Mouse (Mus musculus) forebrain, embryonic 12.5 days (tissue): Measurements from ENCODE around the gene Cldn10. TPM values are rescaled to one million over a fixed set of nuclear protein-coding genes. Genes with fewer than 3 reads are reported as not detected.
"Not testable (repeated sequence)": the region's sequence is repeated elsewhere in the genome, so short reads cannot be mapped to it uniquely, and the experiment has no call there.

Experiments used
- ATAC-seq: fragments of 200-750 bp; cut with Nextera tagmentation; 2 replicates; pipeline ENCODE4 v1.8.0; 2017; ENCODE audit warnings: moderate TSS enrichment; ENCODE audit not compliant: low FRiP score
- H3K27ac ChIP-seq: fragments of 300-500 bp; sonication (generic); 2 replicates; pipeline ENCODE4 v1.5.1; 2016; ENCODE audit warnings: mild to moderate bottlenecking
- H3K27me3 ChIP-seq: fragments of 300-500 bp; sonication (generic); 2 replicates; pipeline ENCODE4 v1.6.1; 2016; ENCODE audit warnings: mild to moderate bottlenecking
- H3K36me3 ChIP-seq: fragments of 300-500 bp; sonication (generic); replicated peaks from 2 replicates; pipeline ENCODE4 v1.6.1; 2016; ENCODE audit warnings: mild to moderate bottlenecking
- H3K4me1 ChIP-seq: fragments of 300-500 bp; sonication (generic); 2 replicates; pipeline ENCODE4 v1.6.1; 2016
- H3K4me2 ChIP-seq: fragments of 300-500 bp; sonication (generic); 2 replicates; pipeline ENCODE4 v1.6.1; 2016; ENCODE audit warnings: mild to moderate bottlenecking, moderate library complexity
- H3K4me3 ChIP-seq: fragments of 300-500 bp; sonication (generic); replicated peaks from 2 replicates; pipeline ENCODE4 v1.5.1; 2016; ENCODE audit warnings: mild to moderate bottlenecking
- H3K9ac ChIP-seq: fragments of 300-500 bp; sonication (generic); 2 replicates; pipeline ENCODE4 v1.6.1; 2016; ENCODE audit warnings: mild to moderate bottlenecking
- H3K9me3 ChIP-seq: fragments of 300-500 bp; sonication (generic); 2 replicates; pipeline ENCODE4 v1.6.1; 2016
- WGBS: fragments of 180-500 bp; shearing (Covaris S2); methylation state at CpG from one replicate; pipeline ENCODE4 v1.1.7; 2016; 5-methylcytosine and 5-hydroxymethylcytosine counted together
- polyA plus RNA-seq: library from polyadenylated mRNA; unstranded; fragments of >200 nt; fragmentation: Nextera tagmentation; extraction: Ambion mirVana; gene quantifications from 2 replicates; pipeline ENCODE4 v1.2.1, GENCODE M21; 2016

Cldn10 gene
- polyA plus RNA-seq, 1 experiment from 2014 or later = 0.68 TPM

DNA sequence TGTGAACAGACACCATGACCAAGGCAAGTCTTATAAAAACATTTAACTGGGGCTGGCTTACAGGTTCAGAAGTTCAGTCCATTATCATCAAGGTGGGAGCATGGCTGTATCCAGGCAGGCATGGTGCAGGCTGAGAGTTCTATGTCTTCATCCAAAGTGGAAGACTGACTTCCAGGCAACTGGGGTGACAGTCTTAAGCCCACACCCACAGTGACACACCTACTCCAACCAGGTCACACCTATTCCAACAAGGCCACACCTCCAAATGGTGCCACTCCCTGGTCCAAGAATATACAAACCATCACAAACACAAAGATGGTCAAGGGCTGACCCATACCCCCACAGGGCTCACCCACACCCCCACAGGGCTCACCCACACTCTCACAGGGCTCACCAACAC lies 23.5 kb downstream of the Cldn10 start:
- not testable (repeated sequence) for H3K36me3 ChIP-seq, H3K4me2 ChIP-seq, H3K9me3 ChIP-seq, H3K4me1 ChIP-seq, H3K4me3 ChIP-seq, H3K27ac ChIP-seq, ATAC-seq, H3K9ac ChIP-seq
- peaks cover 15% of the 10 kb centered on the region; the same call in 1 of the 2 replicates for H3K27me3 ChIP-seq

DNA sequence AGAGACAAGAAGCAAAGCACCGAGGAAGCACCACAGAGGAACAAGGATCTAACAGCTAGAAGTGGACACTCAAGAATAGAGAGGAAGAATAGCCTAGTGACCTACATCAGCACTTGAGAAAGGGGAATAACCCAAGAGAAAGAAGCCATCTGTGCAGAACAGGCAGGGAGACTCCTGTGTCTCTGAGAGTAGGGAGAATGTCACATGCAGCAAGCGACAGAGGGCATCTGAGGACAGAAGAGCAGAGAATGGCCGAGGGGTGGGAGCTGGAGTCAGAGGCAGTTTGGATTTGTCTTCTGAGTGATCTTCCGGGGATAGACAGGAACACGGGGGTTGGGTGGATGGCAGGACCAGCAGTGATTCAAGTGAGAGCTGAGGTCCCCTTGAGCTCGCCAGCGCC lies 25.4 kb downstream of the Cldn10 start:
- no peaks in the 10 kb centered on the region for H3K36me3 ChIP-seq
- no peak overlapping the region for H3K9ac ChIP-seq
- H3K27ac ChIP-seq = no peak overlapping the region
- no peak overlapping the region for H3K4me2 ChIP-seq
- no peak overlapping the region for H3K4me3 ChIP-seq
- no peak for ATAC-seq
- 0 out of 2 replicates have a peak, but pooled peaks cover 4% of the 10 kb centered on the region for H3K9me3 ChIP-seq
- 71% methylated on average over 7 of the region's 7 CpGs for WGBS
- peaks cover 11% of the 10 kb centered on the region; the same call in 1 of the 2 replicates for H3K27me3 ChIP-seq
- H3K4me1 ChIP-seq = no peaks in the 10 kb centered on the region

GRCm38 (mm10) chr14:118816503-118816902 lies 28.8 kb downstream of the Cldn10 start:
- H3K9me3 ChIP-seq = 0 out of 2 replicates have a peak, but pooled peaks cover 4% of the 10 kb centered on the region
- H3K27me3 ChIP-seq = peaks cover 28% of the 10 kb centered on the region
- 15% methylated on average over 4 of the region's 4 CpGs for WGBS
- no peak overlapping the region for H3K4me3 ChIP-seq
- H3K4me2 ChIP-seq = no peak overlapping the region
- no peaks in the 10 kb centered on the region for H3K36me3 ChIP-seq
- H3K4me1 ChIP-seq = no peaks in the 10 kb centered on the region
- ATAC-seq = no peak
- no peak overlapping the region for H3K9ac ChIP-seq
- no peak overlapping the region for H3K27ac ChIP-seq

DNA sequence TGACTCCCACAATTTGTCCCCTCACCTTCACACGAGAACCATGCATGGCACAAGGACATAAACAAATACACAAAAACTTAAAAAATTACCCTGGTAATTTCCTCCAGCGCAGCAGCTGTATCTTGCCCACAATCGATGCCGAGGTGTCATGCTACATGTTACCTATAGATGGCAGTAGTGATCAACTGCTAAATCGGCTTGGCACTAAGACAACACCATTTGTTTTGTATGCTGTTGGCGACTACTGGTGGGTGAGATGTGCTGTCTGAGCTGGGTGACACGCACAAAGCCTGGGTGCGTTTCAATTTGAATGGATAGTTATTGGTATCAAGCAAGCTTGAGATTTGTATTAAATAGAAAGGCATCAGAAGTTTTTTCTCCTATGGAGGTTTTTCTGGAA lies 32.4 kb downstream of the Cldn10 start:
- no peak overlapping the region for H3K4me2 ChIP-seq
- no peak overlapping the region for H3K9ac ChIP-seq
- WGBS = 10% methylated on average over 8 of the region's 8 CpGs
- H3K4me3 ChIP-seq = no peak overlapping the region
- no peak overlapping the region for H3K27ac ChIP-seq
- H3K4me1 ChIP-seq = no peaks in the 10 kb centered on the region
- ATAC-seq = 0 out of 2 replicates have a peak, but pooled peaks have one; percentile 54
- no peaks in the 10 kb centered on the region for H3K36me3 ChIP-seq
- H3K9me3 ChIP-seq = 0 out of 2 replicates have a peak, but pooled peaks cover 4% of the 10 kb centered on the region
- H3K27me3 ChIP-seq = peaks cover 24% of the 10 kb centered on the region

GRCm38 (mm10) chr14:118822816-118823215 lies 35.1 kb downstream of the Cldn10 start:
- Histone ChIP-seq H3K4me2 (no peak overlapping the region), H3K36me3 (no peaks in the 10 kb centered on the region), H3K27ac (no peak overlapping the region), H3K9ac (no peak overlapping the region), H3K27me3 (peaks cover 36% of the 10 kb centered on the region), H3K4me3 (no peak overlapping the region), H3K4me1 (peaks cover 7% of the 10 kb centered on the region), H3K9me3 (0 out of 2 replicates have a peak, but pooled peaks cover 3% of the 10 kb centered on the region)
- ATAC-seq = no peak
- 85% methylated on average over 4 of the region's 4 CpGs for WGBS

DNA sequence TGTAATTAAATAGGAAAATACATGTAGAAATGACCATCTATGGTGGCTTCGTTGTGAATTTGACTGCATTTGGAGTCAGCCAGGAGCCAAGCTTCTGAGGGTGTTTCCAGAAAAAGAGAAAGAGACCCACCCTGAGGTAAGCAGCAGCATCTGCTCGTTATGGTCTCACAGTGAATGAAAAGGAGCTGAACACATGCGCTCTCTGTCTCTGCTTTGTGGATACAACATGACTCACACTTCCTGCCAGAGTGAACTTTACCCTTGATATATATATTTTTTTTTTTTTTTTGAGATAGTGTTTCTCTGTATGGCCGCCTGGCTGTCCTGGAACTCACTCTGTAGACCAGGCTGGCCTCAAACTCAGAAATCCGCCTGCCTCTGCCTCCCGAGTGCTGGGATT lies 35.6 kb downstream of the Cldn10 start:
- H3K27ac ChIP-seq = no peak overlapping the region
- 79% methylated on average over 6 of the region's 6 CpGs for WGBS
- no peak overlapping the region for H3K4me3 ChIP-seq
- peaks cover 11% of the 10 kb centered on the region for H3K4me1 ChIP-seq
- no peak overlapping the region for H3K4me2 ChIP-seq
- no peaks in the 10 kb centered on the region for H3K36me3 ChIP-seq
- H3K9me3 ChIP-seq = no peaks in the 10 kb centered on the region
- H3K9ac ChIP-seq = no peak overlapping the region
- no peak for ATAC-seq
- peaks cover 37% of the 10 kb centered on the region for H3K27me3 ChIP-seq

- Histone ChIP-seq H3K36me3 (no peaks in the 10 kb centered on the region), H3K4me3 (no peak overlapping the region), H3K27ac (no peak overlapping the region), H3K9me3 (no peaks in the 10 kb centered on the region), H3K4me1 (peaks cover 11% of the 10 kb centered on the region), H3K9ac (no peak overlapping the region), H3K27me3 (peaks cover 40% of the 10 kb centered on the region), H3K4me2 (no peak overlapping the region)
- ATAC-seq = no peak
- 56% methylated on average over 8 of the region's 8 CpGs for WGBS
Measured at GRCm38 (mm10) chr14:118826346-118826745, 38.6 kb downstream of the Cldn10 start.

DNA sequence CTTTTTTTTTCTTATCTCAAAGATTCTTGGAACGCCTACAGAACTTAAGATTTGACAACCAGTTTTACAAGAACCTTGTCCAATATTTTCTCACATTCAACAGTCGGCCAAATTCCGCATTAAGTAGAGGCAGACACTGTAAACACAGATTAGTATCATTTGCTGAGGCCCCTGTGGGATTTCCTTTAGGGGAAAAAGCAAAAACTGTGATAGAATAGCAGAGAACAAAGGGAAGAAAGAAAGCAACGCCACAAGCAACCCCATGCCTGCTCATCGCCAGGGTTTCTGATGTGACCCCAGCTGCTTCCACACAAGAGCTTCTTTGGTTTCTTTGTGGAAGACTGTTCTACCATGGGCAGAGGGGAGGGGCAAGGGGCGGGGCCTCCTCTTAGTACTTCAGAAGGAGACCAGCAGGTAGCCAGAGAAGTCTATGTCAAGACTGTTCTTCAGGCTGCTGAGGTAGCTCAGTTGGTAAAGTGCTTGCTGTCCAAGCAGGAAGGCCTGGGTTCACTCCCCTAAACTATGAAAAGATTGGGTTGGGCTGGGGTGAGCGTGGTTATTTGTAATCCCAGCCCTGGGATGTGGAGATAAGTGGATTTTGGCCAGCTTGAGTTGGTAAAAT lies 39.7 kb downstream of the Cldn10 start:
- Histone ChIP-seq H3K4me1 (peaks cover 11% of the 10 kb centered on the region), H3K36me3 (no peaks in the 10 kb centered on the region), H3K4me3 (no peak overlapping the region), H3K27me3 (peaks cover 42% of the 10 kb centered on the region), H3K4me2 (no peak overlapping the region), H3K27ac (no peak overlapping the region), H3K9me3 (no peaks in the 10 kb centered on the region), H3K9ac (no peak overlapping the region)
- WGBS = 13% methylated on average over 7 of the region's 7 CpGs
- peak; percentile 44; the same call in 1 of the 2 replicates for ATAC-seq

- Histone ChIP-seq H3K27ac (no peak overlapping the region), H3K36me3 (no peaks in the 10 kb centered on the region), H3K9me3 (no peaks in the 10 kb centered on the region), H3K4me1 (peaks cover 16% of the 10 kb centered on the region), H3K4me3 (no peak overlapping the region), H3K27me3 (peaks cover 44% of the 10 kb centered on the region), H3K4me2 (no peak overlapping the region), H3K9ac (no peak overlapping the region)
- 91% methylated on average over 11 of the region's 11 CpGs for WGBS
- no peak for ATAC-seq
Measured at GRCm38 (mm10) chr14:118829331-118830095, 41.8 kb downstream of the Cldn10 start.

DNA sequence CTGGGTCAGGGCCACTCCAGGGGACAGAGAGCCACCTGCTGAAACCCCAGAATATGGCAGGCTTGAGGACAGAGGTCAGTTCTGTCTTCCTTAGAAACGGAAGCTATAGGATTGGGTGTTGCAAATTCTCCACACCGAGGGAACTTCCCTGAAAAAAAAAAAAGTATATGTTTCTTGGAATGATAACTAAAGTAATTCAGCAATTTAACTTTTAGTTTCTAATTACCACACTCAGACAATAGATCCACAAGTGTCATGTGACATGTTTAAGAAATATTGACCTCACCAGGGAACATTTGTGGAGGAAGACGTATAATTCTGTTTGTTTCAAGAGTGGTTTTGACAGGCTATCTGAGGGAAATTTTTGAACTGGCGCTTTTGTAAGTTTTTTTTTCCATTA lies 43.9 kb downstream of the Cldn10 start:
- ATAC-seq = no peak
- 75% methylated on average over 4 of the region's 4 CpGs for WGBS
- H3K4me2 ChIP-seq = no peak overlapping the region
- H3K4me1 ChIP-seq = peaks cover 17% of the 10 kb centered on the region
- H3K4me3 ChIP-seq = no peak overlapping the region
- H3K9ac ChIP-seq = no peak overlapping the region
- no peaks in the 10 kb centered on the region for H3K36me3 ChIP-seq
- H3K27ac ChIP-seq = no peak overlapping the region
- no peaks in the 10 kb centered on the region for H3K9me3 ChIP-seq
- peaks cover 31% of the 10 kb centered on the region for H3K27me3 ChIP-seq

DNA sequence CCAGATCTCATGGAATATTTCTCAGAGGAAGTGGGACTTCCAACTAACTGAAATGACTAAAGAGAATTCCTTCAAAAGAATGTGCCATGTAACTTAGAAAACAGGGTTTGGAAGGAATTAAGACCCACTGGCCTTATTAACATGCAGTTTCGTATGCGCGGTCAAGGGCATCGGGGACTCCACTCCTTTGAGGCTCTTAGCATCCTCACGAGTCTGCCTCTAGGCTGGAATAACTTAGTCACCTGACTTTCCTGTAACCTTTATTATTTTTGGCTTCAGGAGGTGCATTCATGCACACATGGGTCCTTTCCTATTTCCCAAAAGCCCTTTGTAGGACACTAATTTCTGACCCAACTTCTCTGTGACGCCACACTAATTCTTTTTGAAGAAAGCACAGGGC lies 45.5 kb downstream of the Cldn10 start:
- Histone ChIP-seq H3K27me3 (peaks cover 36% of the 10 kb centered on the region), H3K9me3 (no peaks in the 10 kb centered on the region), H3K36me3 (no peaks in the 10 kb centered on the region), H3K4me3 (no peak overlapping the region), H3K4me1 (peaks cover 6% of the 10 kb centered on the region), H3K9ac (no peak overlapping the region), H3K4me2 (no peak overlapping the region), H3K27ac (no peak overlapping the region)
- WGBS = 84% methylated on average over 6 of the region's 6 CpGs
- no peak for ATAC-seq

GRCm38 (mm10) chr14:118834313-118834712 lies 46.6 kb downstream of the Cldn10 start:
- WGBS = 2% methylated on average over 7 of the region's 7 CpGs
- Histone ChIP-seq H3K9ac (no peak overlapping the region), H3K4me3 (no peak overlapping the region), H3K9me3 (no peaks in the 10 kb centered on the region), H3K27me3 (peaks cover 30% of the 10 kb centered on the region), H3K4me1 (peaks cover 6% of the 10 kb centered on the region), H3K36me3 (no peaks in the 10 kb centered on the region), H3K4me2 (no peak overlapping the region), H3K27ac (no peak overlapping the region)
- no peak for ATAC-seq

- 73% methylated on average over 11 of the region's 11 CpGs for WGBS
- Histone ChIP-seq H3K4me3 (no peak overlapping the region), H3K27me3 (peaks cover 19% of the 10 kb centered on the region), H3K4me1 (peaks cover 6% of the 10 kb centered on the region), H3K36me3 (no peaks in the 10 kb centered on the region), H3K9ac (no peak overlapping the region), H3K9me3 (no peaks in the 10 kb centered on the region), H3K4me2 (no peak overlapping the region), H3K27ac (no peak overlapping the region)
- no peak for ATAC-seq
Measured at GRCm38 (mm10) chr14:118836145-118836544, 48.4 kb downstream of the Cldn10 start.
